Mouse (Mus musculus): Measurements from ENCODE around the gene Aldh1a3. TPM values are rescaled to one million over a fixed set of nuclear protein-coding genes. Genes with fewer than 3 reads are reported as not detected.
A peak's percentile ranks its signal among the peaks of the same experiment; 100 is the strongest.

Aldh1a3 gene
- polyA plus RNA-seq, 1 experiment from 2014 or later, result 1.3 TPM

DNA sequence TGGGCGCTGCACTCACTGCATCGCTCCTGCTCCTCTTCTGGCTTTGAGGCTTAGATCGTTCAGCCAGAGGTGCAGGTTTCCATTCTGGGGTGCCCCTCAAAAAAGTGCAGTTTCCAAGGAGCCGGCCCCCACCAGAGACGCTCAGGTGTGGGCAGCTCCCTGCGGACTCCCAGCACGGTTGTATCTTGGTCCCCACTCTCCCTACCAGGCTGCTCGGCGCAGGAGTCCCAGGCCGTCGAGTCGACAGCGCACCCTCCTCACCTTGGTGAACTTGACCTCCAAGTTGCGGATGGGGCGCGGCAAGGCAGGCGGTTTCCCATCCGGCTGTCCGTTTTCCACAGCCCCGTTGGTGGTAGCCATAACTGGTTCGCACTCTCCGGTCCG is 272 bp downstream of the Aldh1a3 start:
- Histone ChIP-seq H3K9me3 (ENCODE audit: control insufficient read depth, low read length) (no peaks in the 10 kb centered on the region), H3K27ac (ENCODE audit: low read depth, low read length) (no peak overlapping the region), H3K4me2 (replicated peaks; ENCODE audit: low read depth, low read length) (peak overlapping the region; percentile 95), H3K27me3 (ENCODE audit: control insufficient read depth, insufficient read depth, low read length) (peaks cover 48% of the 10 kb centered on the region), H3K9ac (ENCODE audit: low read depth, low read length) (no peak overlapping the region), H3K4me1 (replicated peaks; ENCODE audit: control insufficient read depth, insufficient read depth, low read length) (peaks cover 4% of the 10 kb centered on the region; the same call in 1 of the 2 replicates), H3K36me3 (ENCODE audit: control insufficient read depth, insufficient read depth, low read length) (no peaks in the 10 kb centered on the region), H3K4me3 (ENCODE audit: low read depth, low read length) (peak overlapping the region; percentile 39)
- 0% methylated on average over 23 of the region's 23 CpGs for WGBS
- ATAC-seq (ENCODE audit: low FRiP score), result peak; percentile 41; the same call in 1 of the 2 replicates
- no peak for DNase-seq (ENCODE audit: low spot score)

GRCm38 (mm10) chr7:66421903-66422302 is 5.4 kb downstream of the Aldh1a3 start:
- DNase-seq (ENCODE audit: low spot score) (no peak), ATAC-seq (ENCODE audit: low FRiP score) (no peak)
- Histone ChIP-seq H3K4me3 (ENCODE audit: low read depth, low read length) (no peak overlapping the region), H3K9me3 (ENCODE audit: control insufficient read depth, low read length) (no peaks in the 10 kb centered on the region), H3K27ac (ENCODE audit: low read depth, low read length) (no peak overlapping the region), H3K4me1 (replicated peaks; ENCODE audit: control insufficient read depth, insufficient read depth, low read length) (peaks cover under 1% of the 10 kb centered on the region; the same call in 1 of the 2 replicates), H3K27me3 (ENCODE audit: control insufficient read depth, insufficient read depth, low read length) (peaks cover 25% of the 10 kb centered on the region), H3K9ac (ENCODE audit: low read depth, low read length) (no peak overlapping the region), H3K4me2 (replicated peaks; ENCODE audit: low read depth, low read length) (no peak overlapping the region), H3K36me3 (ENCODE audit: control insufficient read depth, insufficient read depth, low read length) (no peaks in the 10 kb centered on the region)
- whole genome bisulfite sequencing, result 72% methylated on average over 8 of the region's 8 CpGs

- WGBS, result 60% methylated on average over 12 of the region's 12 CpGs
- H3K27ac ChIP-seq (ENCODE audit: low read depth, low read length), result no peak overlapping the region
- H3K36me3 ChIP-seq (ENCODE audit: control insufficient read depth, insufficient read depth, low read length), result no peaks in the 10 kb centered on the region
- H3K4me1 ChIP-seq (replicated peaks; ENCODE audit: control insufficient read depth, insufficient read depth, low read length), result no peaks in the 10 kb centered on the region
- no peak overlapping the region for H3K9ac ChIP-seq (ENCODE audit: low read depth, low read length)
- DNase-seq (ENCODE audit: low spot score) (no peak), ATAC-seq (ENCODE audit: low FRiP score) (no peak)
- H3K4me2 ChIP-seq (replicated peaks; ENCODE audit: low read depth, low read length), result no peak overlapping the region
- no peaks in the 10 kb centered on the region for H3K9me3 ChIP-seq (ENCODE audit: control insufficient read depth, low read length)
- H3K4me3 ChIP-seq (ENCODE audit: low read depth, low read length), result no peak overlapping the region
- no peaks in the 10 kb centered on the region for H3K27me3 ChIP-seq (ENCODE audit: control insufficient read depth, insufficient read depth, low read length)
Measured at GRCm38 (mm10) chr7:66418981-66419380, 8.3 kb downstream of the Aldh1a3 start.

DNA sequence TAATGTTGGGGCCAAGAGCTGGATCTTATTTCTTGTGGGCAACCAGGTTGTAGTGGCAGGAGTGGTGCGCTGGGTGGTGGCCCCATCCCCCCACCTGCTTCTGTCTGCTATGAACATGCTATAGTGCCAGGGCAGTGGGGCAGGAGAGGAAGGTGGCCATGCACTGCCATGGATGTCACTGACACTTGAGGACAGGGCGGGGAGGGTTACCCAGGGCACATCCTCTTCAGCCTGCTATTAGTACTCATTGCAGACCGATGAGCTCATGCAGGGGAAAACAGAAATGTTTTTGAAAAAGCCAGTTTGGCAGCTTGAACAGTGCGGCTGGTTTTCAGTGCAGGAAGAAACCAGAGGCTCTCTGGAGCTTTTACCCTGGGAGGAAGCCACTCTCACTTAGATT is 10.5 kb downstream of the Aldh1a3 start:
- Histone ChIP-seq H3K4me3 (ENCODE audit: low read depth, low read length) (no peak overlapping the region), H3K9ac (ENCODE audit: low read depth, low read length) (no peak overlapping the region), H3K27me3 (ENCODE audit: control insufficient read depth, insufficient read depth, low read length) (no peaks in the 10 kb centered on the region), H3K9me3 (ENCODE audit: control insufficient read depth, low read length) (no peaks in the 10 kb centered on the region), H3K4me1 (replicated peaks; ENCODE audit: control insufficient read depth, insufficient read depth, low read length) (no peaks in the 10 kb centered on the region), H3K36me3 (ENCODE audit: control insufficient read depth, insufficient read depth, low read length) (no peaks in the 10 kb centered on the region), H3K27ac (ENCODE audit: low read depth, low read length) (no peak overlapping the region), H3K4me2 (replicated peaks; ENCODE audit: low read depth, low read length) (no peak overlapping the region)
- 84% methylated on average over 4 of the region's 4 CpGs for WGBS
- DNase-seq (ENCODE audit: low spot score) (no peak), ATAC-seq (ENCODE audit: low FRiP score) (no peak)

DNA sequence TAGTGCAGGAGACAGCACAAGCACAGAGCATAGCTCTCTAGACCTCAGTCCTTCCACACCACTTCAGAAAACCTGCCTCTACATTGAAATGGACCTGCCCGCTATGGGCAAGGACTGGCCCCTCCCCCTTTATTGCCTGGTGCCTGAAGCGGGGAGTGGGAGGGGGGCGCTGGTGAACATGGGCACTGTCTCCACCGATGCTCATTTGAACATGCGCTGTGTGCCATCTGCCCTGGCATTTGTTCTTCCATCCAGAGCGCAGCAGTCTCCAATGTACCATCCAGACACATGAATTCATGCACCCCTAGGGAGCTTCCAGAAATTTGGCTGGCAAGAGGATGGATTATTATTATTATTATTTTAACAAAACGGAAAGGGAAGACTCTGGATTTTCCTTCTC is 14.2 kb downstream of the Aldh1a3 start:
- Histone ChIP-seq H3K4me1 (replicated peaks; ENCODE audit: control insufficient read depth, insufficient read depth, low read length) (no peaks in the 10 kb centered on the region), H3K9ac (ENCODE audit: low read depth, low read length) (no peak overlapping the region), H3K36me3 (ENCODE audit: control insufficient read depth, insufficient read depth, low read length) (no peaks in the 10 kb centered on the region), H3K27ac (ENCODE audit: low read depth, low read length) (no peak overlapping the region), H3K4me3 (ENCODE audit: low read depth, low read length) (no peak overlapping the region), H3K4me2 (replicated peaks; ENCODE audit: low read depth, low read length) (no peak overlapping the region), H3K9me3 (ENCODE audit: control insufficient read depth, low read length) (no peaks in the 10 kb centered on the region), H3K27me3 (ENCODE audit: control insufficient read depth, insufficient read depth, low read length) (no peaks in the 10 kb centered on the region)
- WGBS, result 82% methylated on average over 7 of the region's 7 CpGs
- DNase-seq (ENCODE audit: low spot score), result no peak
- no peak for ATAC-seq (ENCODE audit: low FRiP score)

- no peaks in the 10 kb centered on the region for H3K4me1 ChIP-seq (replicated peaks; ENCODE audit: control insufficient read depth, insufficient read depth, low read length)
- ATAC-seq (ENCODE audit: low FRiP score) (no peak), DNase-seq (ENCODE audit: low spot score) (peak; percentile 50)
- no peaks in the 10 kb centered on the region for H3K9me3 ChIP-seq (ENCODE audit: control insufficient read depth, low read length)
- no peaks in the 10 kb centered on the region for H3K36me3 ChIP-seq (ENCODE audit: control insufficient read depth, insufficient read depth, low read length)
- H3K4me3 ChIP-seq (ENCODE audit: low read depth, low read length), result no peak overlapping the region
- H3K27me3 ChIP-seq (ENCODE audit: control insufficient read depth, insufficient read depth, low read length), result no peaks in the 10 kb centered on the region
- no peak overlapping the region for H3K4me2 ChIP-seq (replicated peaks; ENCODE audit: low read depth, low read length)
- WGBS, result 77% methylated on average over 6 of the region's 6 CpGs
- no peak overlapping the region for H3K9ac ChIP-seq (ENCODE audit: low read depth, low read length)
- no peak overlapping the region for H3K27ac ChIP-seq (ENCODE audit: low read depth, low read length)
Measured at GRCm38 (mm10) chr7:66409433-66409832, 17.9 kb downstream of the Aldh1a3 start.

DNA sequence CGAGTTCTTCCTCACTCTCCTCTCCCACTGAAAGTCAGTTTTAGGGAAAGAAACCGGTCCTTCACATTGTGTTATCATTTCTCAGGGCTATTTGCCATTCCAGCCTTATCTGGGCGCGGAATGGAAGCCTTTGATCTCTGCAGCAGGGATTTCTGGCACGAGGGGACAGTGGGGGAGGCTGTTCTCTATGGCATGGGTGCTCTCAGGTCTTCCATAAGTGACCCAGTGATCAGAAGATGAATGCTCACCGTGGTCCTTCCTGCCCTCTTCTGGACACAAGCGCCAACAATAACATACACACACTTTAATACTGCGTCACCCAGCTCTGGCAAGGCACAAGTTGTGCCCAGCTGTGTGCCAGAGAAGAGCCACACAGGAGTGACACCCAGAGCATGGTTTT is 20.3 kb downstream of the Aldh1a3 start:
- ATAC-seq (ENCODE audit: low FRiP score) (no peak), DNase-seq (ENCODE audit: low spot score) (no peak)
- H3K4me3 ChIP-seq (ENCODE audit: low read depth, low read length), result no peak overlapping the region
- no peak overlapping the region for H3K27ac ChIP-seq (ENCODE audit: low read depth, low read length)
- H3K4me2 ChIP-seq (replicated peaks; ENCODE audit: low read depth, low read length), result no peak overlapping the region
- H3K9ac ChIP-seq (ENCODE audit: low read depth, low read length), result no peak overlapping the region
- no peaks in the 10 kb centered on the region for H3K27me3 ChIP-seq (ENCODE audit: control insufficient read depth, insufficient read depth, low read length)
- H3K9me3 ChIP-seq (ENCODE audit: control insufficient read depth, low read length), result no peaks in the 10 kb centered on the region
- WGBS, result 76% methylated on average over 8 of the region's 8 CpGs
- no peaks in the 10 kb centered on the region for H3K4me1 ChIP-seq (replicated peaks; ENCODE audit: control insufficient read depth, insufficient read depth, low read length)
- no peaks in the 10 kb centered on the region for H3K36me3 ChIP-seq (ENCODE audit: control insufficient read depth, insufficient read depth, low read length)

DNA sequence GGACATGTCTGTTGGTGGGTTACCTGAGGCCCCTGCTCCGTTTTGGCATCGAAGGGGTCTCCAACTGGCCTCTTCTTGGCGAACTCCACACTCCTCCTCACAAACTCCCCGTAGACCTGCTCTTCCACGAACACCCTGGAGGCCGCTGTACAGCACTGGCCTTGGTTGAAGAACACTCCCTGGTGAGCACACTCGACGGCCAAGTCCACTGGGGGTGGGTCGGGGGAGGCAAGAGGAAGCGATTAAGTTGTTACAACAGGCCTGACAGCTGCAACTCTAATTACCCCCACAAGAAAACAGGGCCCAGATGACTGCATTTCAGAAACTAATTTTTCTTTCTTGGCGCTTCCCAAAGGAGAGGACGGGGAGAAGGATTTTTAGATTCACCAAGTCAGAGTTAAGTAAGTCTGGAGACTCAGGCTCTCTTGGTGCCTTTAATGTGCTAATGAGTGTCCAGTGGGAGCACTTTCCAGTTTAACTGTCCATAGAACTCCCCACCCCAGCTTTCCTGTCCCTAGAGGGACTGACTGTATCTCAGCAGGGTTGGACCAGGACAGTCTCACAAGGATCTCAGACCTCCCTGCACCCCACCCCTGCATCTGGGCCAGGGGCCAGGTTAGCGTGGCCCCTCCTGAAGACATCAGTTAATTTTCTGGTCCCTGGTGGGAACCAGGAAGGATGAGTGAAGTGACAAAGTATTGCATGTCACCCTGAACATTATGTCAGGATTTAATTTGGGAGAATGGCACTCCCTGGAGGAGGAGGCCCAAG is 21.2 kb downstream of the Aldh1a3 start:
- ATAC-seq (ENCODE audit: low FRiP score) (no peak), DNase-seq (ENCODE audit: low spot score) (no peak)
- WGBS, result 57% methylated on average over 13 of the region's 13 CpGs

GRCm38 (mm10) chr7:66405541-66405940 is 21.8 kb downstream of the Aldh1a3 start:
- H3K9ac ChIP-seq (ENCODE audit: low read depth, low read length), result no peak overlapping the region
- 68% methylated on average over 11 of the region's 11 CpGs for WGBS
- H3K36me3 ChIP-seq (ENCODE audit: control insufficient read depth, insufficient read depth, low read length), result no peaks in the 10 kb centered on the region
- H3K4me1 ChIP-seq (replicated peaks; ENCODE audit: control insufficient read depth, insufficient read depth, low read length), result no peaks in the 10 kb centered on the region
- no peak overlapping the region for H3K4me3 ChIP-seq (ENCODE audit: low read depth, low read length)
- ATAC-seq (ENCODE audit: low FRiP score) (no peak), DNase-seq (ENCODE audit: low spot score) (no peak)
- no peak overlapping the region for H3K4me2 ChIP-seq (replicated peaks; ENCODE audit: low read depth, low read length)
- H3K27me3 ChIP-seq (ENCODE audit: control insufficient read depth, insufficient read depth, low read length), result no peaks in the 10 kb centered on the region
- no peaks in the 10 kb centered on the region for H3K9me3 ChIP-seq (ENCODE audit: control insufficient read depth, low read length)
- no peak overlapping the region for H3K27ac ChIP-seq (ENCODE audit: low read depth, low read length)

More for the DNA sequence above, 21.2 kb downstream of the Aldh1a3 start:
- Histone ChIP-seq H3K27me3 (ENCODE audit: control insufficient read depth, insufficient read depth, low read length) (no peaks in the 10 kb centered on the region), H3K9ac (ENCODE audit: low read depth, low read length) (no peak overlapping the region), H3K4me2 (replicated peaks; ENCODE audit: low read depth, low read length) (no peak overlapping the region), H3K9me3 (ENCODE audit: control insufficient read depth, low read length) (no peaks in the 10 kb centered on the region), H3K36me3 (ENCODE audit: control insufficient read depth, insufficient read depth, low read length) (no peaks in the 10 kb centered on the region), H3K4me3 (ENCODE audit: low read depth, low read length) (no peak overlapping the region), H3K27ac (ENCODE audit: low read depth, low read length) (no peak overlapping the region), H3K4me1 (replicated peaks; ENCODE audit: control insufficient read depth, insufficient read depth, low read length) (no peaks in the 10 kb centered on the region)
